8 mouse cellular contexts compared by ENCODE assay signal in genomic region chr13:12196012-12196411, GRCm38 (mm10).
DNase-seq lines count a peak whose midpoint lies in the region; ATAC-seq and TF ChIP-seq lines count a peak whose summit lies in the region.

No protein-coding gene starts in this region.

- no peak overlapping the region for H3K9ac ChIP-seq in heart, embryonic 11.5 days (ENCODE audit: low read depth, low read length)
- H3K9ac ChIP-seq in midbrain, postnatal 0 days (replicated peaks; ENCODE audit: low read length, poor library complexity, severe bottlenecking), result no peak overlapping the region

- 92% methylated on average over 3 of the region's 3 CpGs for whole genome bisulfite sequencing in heart, embryonic 11.5 days (ENCODE audit: insufficient replicate concordance)
- 95% methylated on average over 3 of the region's 3 CpGs for WGBS in midbrain, postnatal 0 days
- WGBS in midbrain, embryonic 10.5 days, result 95% methylated on average over 3 of the region's 3 CpGs

- H3K4me3 ChIP-seq in heart, embryonic 11.5 days (ENCODE audit: low read depth, low read length), result no peak overlapping the region
- no peak overlapping the region for H3K4me3 ChIP-seq in midbrain, postnatal 0 days (ENCODE audit: low read depth, low read length)
- H3K4me3 ChIP-seq in midbrain, embryonic 10.5 days, result no peak overlapping the region

- H3K27me3 ChIP-seq in heart, embryonic 11.5 days (ENCODE audit: control insufficient read depth, insufficient read depth, low read length), result no peaks in the 10 kb centered on the region
- H3K27me3 ChIP-seq in midbrain, postnatal 0 days (ENCODE audit: insufficient read depth, low read length), result no peaks in the 10 kb centered on the region
- no peaks in the 10 kb centered on the region for H3K27me3 ChIP-seq in midbrain, embryonic 10.5 days (ENCODE audit: low read depth, poor library complexity, severe bottlenecking)

- H3K36me3 ChIP-seq in heart, embryonic 11.5 days (ENCODE audit: control insufficient read depth, insufficient read depth, low read length), result peaks cover 31% of the 10 kb centered on the region
- peaks cover 6% of the 10 kb centered on the region for H3K36me3 ChIP-seq in midbrain, postnatal 0 days (ENCODE audit: insufficient read depth, low read length)
- peaks cover 87% of the 10 kb centered on the region for H3K36me3 ChIP-seq in midbrain, embryonic 10.5 days

- H3K9me3 ChIP-seq in heart, embryonic 11.5 days (replicated peaks; ENCODE audit: control insufficient read depth, low read length), result no peaks in the 10 kb centered on the region
- H3K9me3 ChIP-seq in midbrain, postnatal 0 days (ENCODE audit: low read length), result no peaks in the 10 kb centered on the region
- no peaks in the 10 kb centered on the region for H3K9me3 ChIP-seq in midbrain, embryonic 10.5 days (replicated peaks)

- H3K4me1 ChIP-seq in heart, embryonic 11.5 days (ENCODE audit: control insufficient read depth, insufficient read depth, low read length), result no peaks in the 10 kb centered on the region; the same call in 1 of the 2 replicates
- H3K4me1 ChIP-seq in midbrain, postnatal 0 days (ENCODE audit: insufficient read depth, low read length), result no peaks in the 10 kb centered on the region
- H3K4me1 ChIP-seq in midbrain, embryonic 10.5 days, result no peaks in the 10 kb centered on the region

- H3K27ac ChIP-seq in heart, embryonic 11.5 days (ENCODE audit: low read depth, low read length), result no peak overlapping the region
- H3K27ac ChIP-seq in midbrain, postnatal 0 days (ENCODE audit: low read depth, low read length), result no peak overlapping the region
- H3K27ac ChIP-seq in midbrain, embryonic 10.5 days (replicated peaks), result no peak overlapping the region

- TF ChIP-seq CTCF in midbrain, postnatal 0 days (IDR thresholded peaks at IDR 0.05), result no peak

- no peak for ATAC-seq in heart, embryonic 11.5 days (replicated peaks; ENCODE audit: insufficient number of reproducible peaks, low FRiP score, low TSS enrichment)
- ATAC-seq in midbrain, postnatal 0 days (ENCODE audit: low FRiP score), result peak; percentile 71; the same call in 1 of the 2 replicates

- DNase-seq in heart, adult 11 months, result peak; percentile 96
- DNase-seq in midbrain, postnatal 0 days (ENCODE audit: low spot score), result peak; percentile 89
- DNase-seq in midbrain, embryonic 10.5 days (ENCODE audit: low spot score), result no peak
- peak; percentile 46 for DNase-seq in gastrocnemius, postnatal 25 days
- DNase-seq in testis, postnatal 14 days (ENCODE audit: low spot score), result peak; percentile 39
- no peak for DNase-seq in urinary bladder, postnatal 4 days (ENCODE audit: low spot score in 2 of 2)
- DNase-seq in spleen, postnatal 10 days (ENCODE audit: low spot score in 2 of 2), result no peak

- H3K4me2 ChIP-seq in heart, embryonic 11.5 days, result no peak overlapping the region
- H3K4me2 ChIP-seq in midbrain, postnatal 0 days (ENCODE audit: low read depth, low read length, poor library complexity, severe bottlenecking), result no peak overlapping the region

Comparison
In these comparisons a context has a peak if more than half of its experiments do, and no peak if none do; other contexts are left out.
1. DNase-seq: peak in heart, adult 11 months (single experiment), midbrain, postnatal 0 days (single experiment), gastrocnemius, postnatal 25 days (single experiment) and testis, postnatal 14 days (single experiment); none in midbrain, embryonic 10.5 days (single experiment), urinary bladder, postnatal 4 days (0 of 2) and spleen, postnatal 10 days (0 of 2).